Mouse (Mus musculus): ENCODE measurements around the gene Ergic1.

Ergic1 gene

DNA sequence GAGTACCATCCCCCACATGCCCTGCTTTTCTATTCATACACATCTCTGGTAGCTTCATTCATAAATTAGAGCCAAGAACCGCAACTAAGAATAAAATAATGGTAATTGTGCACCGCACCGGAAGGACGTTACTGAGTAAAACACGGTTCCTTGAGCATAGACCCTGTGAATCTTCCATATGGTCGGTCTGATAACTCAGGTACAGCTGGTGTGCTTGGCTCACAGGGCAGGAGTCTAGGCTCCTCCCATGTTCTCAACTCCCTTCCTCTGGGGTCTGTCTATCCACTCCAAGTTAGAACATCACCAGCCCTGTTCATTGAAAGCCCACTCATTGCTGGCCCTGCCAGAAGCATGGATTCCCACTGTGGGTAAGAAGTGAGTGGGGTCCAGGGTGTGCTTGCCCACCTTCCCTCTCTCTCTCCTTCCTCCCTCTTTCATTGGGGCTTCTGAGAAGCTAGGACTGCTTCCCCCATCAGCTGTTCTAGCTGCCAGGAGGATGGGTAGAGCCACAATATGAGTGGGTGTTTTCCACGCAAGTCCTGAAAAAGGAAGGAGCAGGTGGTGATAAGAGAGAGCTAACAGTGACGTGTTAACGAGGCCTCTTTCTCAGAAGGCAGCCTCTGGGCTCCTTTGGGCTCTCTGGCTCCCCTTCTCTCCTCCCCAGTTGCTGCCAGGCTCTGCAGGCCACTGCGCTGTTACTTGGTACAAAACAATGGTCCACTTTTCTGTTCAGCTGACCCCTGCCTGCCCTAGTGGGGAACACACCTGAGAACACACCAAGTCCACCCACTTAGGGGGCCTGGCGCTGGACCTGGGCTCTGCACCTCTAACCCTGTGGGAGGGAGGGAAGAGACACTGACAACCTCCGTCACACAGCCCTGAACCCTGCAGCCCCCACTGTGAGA lies 14.7 kb downstream of the Ergic1 start:
- no peak for DNase-seq (ENCODE audit: low spot score)

DNA sequence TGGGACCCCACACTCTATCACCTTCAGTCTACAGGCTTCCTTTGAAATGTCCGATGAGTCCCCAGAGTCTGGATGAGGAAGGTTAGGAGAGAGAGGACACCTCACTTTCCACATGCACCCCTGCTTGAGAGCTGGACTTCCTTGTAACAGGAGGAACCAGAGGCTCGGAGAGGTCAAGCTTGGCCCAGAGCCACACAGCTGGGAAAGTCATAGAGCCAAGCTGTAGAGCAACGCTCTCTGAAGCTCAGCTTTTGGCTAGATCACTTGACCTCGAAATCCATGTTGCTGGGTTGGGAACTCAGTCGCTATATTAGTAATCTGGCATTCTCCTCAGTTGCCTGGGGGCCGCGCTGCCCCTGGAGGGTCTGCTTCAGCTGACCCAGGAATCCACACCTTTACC lies 15.5 kb downstream of the Ergic1 start:
- DNase-seq (ENCODE audit: low spot score): peak; percentile 79

DNA sequence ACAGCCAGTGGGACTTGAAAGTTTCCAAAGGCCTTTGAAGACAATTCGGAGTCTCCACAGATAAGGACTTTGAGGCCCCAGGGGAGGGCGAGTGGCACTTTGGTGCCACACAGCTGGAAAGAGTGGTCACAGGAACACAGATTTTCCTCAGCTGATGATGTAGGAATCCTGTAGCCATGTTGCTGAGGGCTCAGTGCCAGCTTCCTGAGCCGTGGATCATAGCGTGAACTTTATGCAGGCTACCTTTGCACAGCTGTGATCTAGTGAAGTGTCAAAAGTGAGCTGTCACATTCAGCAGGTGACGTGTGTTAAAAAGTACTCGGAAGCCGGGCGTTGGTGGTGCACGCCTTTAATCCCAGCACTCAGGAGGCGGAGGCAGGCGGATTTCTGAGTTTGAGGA lies 16.0 kb downstream of the Ergic1 start:
- no peak for DNase-seq (ENCODE audit: low spot score)

DNA sequence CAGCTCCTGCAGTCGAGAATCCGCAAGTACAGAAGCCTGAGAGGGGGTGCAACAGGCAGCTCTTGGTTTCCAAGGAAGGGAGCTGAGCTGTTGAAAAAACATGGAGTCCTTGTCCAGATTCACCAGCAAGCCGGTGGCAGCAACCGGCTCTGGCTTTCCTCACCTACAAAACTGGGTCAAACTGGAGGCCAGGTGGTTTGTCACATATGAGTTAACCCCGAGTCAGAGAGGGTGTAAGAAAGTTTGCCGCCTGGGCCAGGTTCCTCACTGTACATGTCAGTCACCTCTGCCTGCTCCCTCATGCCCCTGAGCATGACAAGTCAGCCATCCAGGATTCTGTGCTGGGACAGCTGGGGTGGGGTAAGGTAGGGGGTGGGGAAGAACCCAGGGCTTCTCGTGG lies 16.9 kb downstream of the Ergic1 start:
- DNase-seq (ENCODE audit: low spot score): no peak

DNA sequence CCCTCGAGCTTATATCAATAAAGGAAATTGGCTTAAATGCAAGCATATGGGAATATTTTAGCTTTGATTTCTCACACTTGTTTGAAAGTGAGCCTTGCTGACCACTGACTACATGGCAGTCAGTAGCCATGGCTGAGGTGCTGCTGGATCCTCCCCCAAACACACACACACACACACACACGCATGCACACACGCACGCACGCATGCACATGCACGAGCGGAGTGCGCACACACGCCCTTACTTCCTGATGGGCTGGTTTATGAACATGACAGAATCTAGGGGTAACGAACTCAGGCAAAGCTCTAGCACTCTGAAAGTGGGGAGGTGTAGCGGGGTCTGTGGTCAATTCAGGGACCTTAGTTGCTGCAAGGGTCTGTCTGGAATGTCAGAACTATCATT lies 17.5 kb downstream of the Ergic1 start:
- no peak for DNase-seq (ENCODE audit: low spot score)

DNA sequence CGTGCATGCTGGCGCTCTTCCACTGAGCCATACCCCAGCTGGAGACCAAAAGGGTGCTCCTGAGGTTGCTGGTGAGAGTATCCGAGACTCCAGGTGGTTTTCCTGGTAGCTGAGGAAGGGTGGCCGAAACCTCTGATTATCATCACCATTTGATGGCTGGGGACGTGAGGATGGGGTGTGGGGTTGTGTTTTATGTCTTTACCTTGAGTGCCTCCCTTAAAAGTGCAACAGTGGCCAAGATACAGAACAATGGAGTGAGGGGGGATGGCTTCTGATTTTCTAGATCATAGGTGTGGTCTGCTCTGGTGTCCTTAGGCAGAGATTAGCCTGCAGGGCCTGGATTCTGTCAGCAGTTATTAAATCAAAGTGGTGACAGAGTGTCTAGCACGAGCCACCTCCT lies 18.1 kb downstream of the Ergic1 start:
- no peak for DNase-seq (ENCODE audit: low spot score)

DNA sequence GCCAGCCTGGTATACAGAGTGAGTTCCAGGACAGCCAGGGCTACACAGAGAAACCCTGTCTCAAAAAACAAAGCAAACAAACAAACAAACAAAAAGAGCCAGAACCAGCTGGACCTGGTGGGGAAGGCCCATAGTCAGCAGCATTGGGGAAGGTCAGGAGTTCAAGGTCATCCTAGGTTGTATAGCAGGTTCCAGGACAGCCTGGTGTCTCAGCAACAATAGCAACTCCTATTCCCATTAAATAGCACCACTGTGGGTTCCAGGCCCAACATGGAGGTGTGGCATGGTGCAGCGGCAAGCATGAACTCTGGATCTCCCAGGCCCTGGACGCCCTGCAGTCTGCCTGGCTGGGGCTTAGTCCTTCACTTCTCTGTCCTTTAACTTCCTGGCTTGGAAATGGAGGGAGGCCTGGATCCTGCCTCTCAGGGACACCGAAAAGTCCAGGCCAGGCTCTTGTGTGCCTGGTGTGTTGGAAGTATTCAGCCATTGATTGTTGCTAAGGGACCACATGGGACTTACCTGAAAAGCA lies 19.6 kb downstream of the Ergic1 start:
- DNase-seq (ENCODE audit: low spot score): no peak

DNA sequence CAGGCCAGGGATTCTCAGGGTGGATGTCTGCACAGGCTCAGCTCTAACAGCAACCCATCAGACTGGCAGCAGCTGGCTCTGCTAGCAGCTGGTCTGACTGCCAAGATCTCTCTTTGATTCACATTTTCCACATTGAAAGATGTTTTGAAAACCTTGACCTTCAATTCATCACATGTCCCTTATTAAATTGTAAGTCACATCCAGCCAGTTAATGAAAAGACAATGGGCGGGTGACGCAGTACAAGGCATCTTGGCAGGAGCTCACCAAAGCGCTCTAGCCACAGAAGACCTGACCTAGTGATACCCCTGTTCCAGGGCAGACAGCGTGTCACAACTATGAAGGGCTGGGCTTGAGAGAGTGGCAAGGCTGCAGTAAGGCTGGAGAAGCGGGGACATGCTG lies 21.0 kb downstream of the Ergic1 start:
- no peak for DNase-seq (ENCODE audit: low spot score)

DNA sequence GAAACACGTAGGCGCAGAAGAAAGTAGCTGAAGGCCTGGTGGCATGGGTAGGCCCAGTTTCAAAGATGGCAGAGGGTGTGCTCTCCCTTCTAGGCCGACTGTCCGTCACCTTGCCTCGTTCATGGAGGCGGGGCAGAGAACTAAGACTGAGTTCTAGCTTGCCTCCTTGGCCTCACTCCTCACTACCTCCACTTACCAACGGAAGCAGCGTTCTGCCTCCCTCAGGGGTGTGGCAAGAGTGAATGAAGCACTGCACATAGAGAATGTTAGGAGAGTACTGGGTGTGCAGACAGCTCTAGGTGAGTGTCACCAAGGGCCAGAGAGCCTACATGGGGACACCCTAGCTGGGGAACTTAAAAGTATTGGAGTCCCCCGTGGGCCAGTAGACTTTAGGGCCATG lies 21.8 kb downstream of the Ergic1 start:
- DNase-seq (ENCODE audit: low spot score): no peak

DNA sequence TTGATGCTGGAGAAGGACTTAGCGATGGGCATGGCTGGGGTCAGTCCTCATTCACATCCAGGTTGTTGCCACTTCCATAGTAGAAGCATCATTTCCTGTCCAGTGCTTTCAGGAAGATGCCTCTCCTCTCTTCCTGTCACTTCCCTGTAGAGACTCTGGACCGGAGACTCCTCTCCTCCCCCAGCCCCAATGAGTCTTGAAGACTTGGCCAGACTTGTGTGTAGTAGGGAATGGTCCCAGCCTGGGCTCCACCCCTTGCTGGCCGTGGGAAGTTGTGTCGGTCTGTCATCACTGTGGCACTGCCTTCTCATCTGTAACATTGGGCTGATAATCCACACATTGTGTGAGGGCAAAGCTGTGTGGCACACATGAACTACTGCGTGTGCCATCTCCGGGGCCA lies 22.3 kb downstream of the Ergic1 start:
- no peak for DNase-seq (ENCODE audit: low spot score)

DNA sequence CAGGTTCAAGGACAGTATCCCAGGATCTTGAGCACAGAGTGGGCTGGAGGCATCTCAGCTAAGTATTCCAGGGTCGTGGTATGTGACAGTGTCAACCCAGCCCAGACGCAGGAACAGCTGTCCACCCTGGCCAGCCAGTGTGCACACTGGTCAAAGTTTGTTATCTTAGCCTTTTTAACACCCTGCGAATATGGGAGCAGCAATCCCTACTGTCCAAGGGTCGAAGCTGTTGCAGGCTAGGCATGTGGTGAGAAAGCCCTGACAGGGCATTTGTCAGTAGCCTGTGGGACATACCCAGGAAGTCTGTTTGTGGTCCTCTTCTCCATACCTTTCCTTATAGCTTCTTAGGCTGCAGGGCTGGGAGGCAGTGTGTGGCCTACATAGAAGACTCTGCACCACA lies 22.8 kb downstream of the Ergic1 start:
- no peak for DNase-seq (ENCODE audit: low spot score)

DNA sequence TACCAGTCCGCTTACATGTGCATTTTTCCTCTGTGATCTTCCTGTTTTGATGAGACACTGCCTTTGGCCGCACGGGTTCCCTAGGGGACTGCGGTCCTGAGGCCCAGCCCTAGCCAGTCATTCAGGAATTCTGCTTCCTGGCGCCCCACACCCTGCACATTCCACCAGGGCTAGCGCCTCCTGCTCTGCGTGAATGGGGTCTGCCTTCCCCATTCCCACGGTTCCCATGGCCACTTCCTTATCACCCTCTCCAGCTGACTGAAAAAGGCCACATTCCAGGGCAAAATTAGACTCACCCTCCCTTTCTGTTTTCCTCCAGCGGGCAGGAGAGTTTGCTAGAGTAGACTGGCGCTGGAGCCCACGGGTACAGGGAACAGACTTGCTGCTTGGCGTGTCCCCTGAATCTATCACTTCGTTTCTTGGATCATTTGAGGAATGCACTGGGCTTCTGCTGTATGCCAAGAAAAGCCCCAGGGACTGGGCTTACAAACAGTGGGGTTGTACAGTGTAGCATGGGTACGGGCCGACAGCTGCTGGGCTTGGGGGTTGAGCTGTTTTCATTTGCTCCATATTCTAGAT lies 23.4 kb downstream of the Ergic1 start:
- peak; percentile 67 for DNase-seq (ENCODE audit: low spot score)

DNA sequence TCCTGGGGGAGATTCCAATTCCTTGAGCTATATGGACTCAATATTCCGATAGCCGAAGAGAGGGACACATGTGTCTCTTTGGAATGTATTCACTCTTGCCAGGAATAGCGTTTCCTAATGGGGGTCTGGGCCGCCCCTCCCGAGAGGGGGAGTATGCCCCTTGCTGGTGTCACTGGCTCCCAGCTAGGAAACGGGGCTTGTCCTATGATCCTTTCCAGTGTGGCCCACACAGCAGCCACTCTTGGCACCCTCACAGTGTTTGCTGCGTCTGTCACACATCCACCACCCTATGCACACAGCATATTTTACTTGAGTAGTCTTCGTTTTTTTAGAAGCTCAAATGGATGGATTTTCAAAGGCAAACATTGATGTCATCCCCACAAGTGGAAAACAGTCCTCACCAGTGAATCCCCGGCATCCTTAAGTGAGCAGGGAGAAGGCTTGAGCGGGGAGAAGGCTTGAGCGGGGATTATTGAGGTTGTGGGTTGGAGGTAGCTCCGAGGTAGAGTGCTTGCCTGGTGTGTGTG lies 26.7 kb downstream of the Ergic1 start:
- DNase-seq (ENCODE audit: low spot score): no peak

DNA sequence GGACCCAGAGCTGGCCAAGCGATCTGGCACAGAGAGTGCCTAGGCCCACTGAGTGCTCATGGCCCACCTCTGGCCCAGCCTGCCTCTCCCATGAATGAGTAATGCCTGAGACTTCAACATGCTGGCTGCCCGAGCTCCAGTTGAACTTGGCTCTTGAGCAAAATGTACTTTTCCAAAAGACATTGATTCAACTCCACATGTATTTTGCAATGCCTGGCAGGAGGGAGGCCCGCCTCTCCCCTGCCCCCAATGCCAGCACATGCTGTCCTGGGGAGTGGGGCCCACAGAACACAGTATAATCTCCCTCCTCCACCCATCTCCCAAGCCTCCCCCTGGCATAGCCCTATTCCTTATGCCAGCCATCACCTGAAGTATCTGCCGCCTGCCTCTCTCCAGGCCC lies 31.2 kb downstream of the Ergic1 start:
- no peak for DNase-seq (ENCODE audit: low spot score)

DNA sequence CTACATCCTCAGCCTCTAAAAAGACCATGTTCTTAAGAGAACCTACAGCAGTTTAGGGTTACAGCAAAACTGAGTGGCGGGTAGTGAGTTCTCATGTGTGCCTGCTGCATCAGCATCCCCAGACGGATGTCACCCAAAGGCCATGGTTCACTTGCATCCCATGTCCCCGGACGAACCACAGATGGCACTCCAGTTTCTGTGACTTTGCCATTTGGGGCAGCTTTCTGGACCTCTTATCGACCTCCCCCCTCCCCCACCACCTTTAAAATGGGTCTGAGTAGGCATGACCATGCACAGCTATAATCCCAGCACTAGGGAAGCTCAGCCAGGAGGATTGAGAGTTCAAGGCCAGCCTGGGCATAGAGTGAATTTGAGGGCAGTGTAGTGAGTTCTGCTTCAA lies 31.9 kb downstream of the Ergic1 start:
- no peak for DNase-seq (ENCODE audit: low spot score)

DNA sequence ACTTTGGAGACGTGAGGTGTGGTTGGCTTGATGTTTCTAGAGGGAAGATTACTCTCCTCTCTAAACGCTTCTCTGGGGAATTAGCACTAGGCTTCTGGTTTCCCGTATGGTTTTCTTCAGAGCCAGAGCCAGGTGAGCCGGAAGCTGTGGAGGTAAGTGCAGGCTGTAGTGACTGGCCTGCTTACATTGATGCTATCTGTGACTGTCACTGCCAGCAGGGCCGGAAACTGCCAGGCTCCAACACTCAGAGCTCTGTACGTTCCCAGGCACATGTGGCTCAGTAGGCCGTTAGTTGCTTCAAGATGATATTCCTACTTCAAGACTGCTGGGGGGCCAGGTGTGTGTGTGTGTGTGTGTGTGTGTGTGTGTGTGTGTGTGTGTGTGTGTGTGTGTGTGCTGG lies 32.9 kb downstream of the Ergic1 start:
- no peak for DNase-seq (ENCODE audit: low spot score)

DNA sequence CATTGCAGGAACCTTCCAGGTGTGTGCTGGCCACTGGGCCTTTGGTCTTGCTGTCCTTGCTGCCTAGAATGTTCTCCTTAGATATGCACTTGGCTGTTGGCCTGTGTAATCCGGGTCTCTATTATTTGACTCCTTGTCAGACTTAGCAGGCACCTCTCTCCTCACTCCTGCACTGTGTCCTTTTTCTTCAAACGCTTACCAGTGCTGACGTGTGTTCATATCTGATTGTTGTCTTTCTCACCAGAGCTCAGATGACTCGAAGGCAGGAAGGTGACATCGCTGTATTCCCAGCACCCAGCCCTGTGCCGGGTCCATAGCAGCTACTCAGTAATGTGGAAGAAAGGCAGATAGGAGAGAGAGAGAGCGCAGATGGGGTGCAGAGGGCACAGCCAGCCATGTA lies 33.7 kb downstream of the Ergic1 start:
- DNase-seq (ENCODE audit: low spot score): no peak

DNA sequence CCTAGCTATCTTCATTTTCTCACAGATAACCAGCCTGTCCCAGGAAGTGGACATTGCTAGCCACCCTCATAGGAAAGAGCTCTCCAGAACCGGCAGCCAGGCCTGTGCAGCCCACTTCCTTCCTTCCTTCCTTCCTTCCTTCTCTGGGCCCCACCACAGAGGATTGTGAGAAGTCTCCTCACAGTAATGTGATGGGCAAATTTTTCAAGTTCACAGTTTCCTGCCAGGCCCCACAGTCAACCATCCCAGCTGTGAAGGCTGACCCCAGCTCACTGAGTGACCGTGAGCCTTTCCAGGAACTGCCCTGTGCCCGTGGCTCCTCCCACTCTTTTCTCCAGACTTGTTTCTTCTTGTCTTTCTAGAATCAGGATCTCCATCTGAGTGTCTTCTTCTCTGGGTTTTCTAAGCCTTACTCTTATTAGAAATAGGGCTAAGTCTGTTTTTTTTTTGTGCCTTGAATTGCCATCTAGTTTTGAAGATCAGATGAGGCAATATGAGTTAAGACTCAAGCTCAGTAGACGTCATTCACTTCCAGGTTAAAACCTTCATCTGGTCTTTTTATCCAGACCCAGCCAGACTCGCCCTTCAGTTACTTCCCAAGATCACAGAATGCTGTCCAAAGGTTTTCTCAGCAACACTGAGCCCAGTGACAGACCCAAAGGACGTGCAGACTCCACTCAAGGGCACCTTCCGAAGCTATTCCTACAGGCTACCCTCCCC lies 34.3 kb downstream of the Ergic1 start:
- no peak for DNase-seq (ENCODE audit: low spot score)

DNA sequence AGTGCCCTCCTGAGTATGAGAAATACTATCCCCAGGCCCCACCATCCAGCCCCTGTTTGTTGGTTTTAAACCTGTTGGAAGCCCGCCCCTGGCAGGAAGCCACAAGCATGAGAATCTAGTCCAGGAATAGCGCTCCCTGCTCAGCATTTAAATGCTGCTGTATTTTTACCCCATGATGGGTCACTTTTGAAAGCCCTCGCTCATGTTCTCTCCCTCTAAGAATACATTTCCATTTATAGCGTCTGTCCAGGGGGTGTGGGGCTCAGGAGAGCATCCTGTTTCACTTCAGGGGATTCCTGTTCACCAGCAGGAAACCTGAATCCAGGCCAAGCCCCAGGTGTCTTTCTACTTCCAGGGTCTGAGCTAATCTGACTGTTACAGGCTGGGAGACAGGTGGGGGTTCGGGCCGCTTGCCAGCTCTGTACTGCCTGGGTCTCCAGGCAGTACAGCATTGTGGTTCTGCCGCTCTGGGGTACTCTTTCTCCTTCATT lies 34.9 kb downstream of the Ergic1 start:
- DNase-seq (ENCODE audit: low spot score): peak; percentile 73

DNA sequence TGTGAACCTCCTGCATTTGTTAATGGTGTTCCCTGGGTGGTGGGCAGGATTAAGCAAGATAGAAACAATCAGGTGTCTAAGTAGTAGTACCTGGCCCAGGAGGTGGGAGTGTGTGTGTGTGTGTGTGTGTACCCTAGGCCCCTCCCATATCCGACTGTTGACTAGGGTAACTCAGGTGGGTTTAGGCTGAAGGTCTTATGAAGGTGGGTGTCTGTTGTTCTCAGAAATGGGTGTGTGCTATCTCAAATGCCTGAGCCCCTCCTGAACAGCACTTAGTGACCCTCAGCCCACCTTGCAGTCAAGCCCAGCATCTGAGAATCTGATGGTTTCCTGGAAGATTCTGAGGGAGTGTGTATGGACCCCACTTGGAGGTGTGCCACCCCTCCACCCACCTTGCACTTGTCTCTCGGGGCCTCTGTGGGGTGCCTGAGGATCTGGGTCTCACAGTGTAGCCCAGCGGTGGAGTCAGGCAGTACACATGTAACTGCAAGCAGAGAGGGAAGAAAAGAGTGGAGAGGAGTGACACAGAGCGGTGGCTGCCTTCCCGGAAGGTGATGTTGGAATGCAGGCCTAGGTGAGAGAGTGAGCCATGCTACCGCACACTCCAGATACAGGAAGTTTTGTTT lies 35.7 kb downstream of the Ergic1 start:
- DNase-seq (ENCODE audit: low spot score): no peak

DNA sequence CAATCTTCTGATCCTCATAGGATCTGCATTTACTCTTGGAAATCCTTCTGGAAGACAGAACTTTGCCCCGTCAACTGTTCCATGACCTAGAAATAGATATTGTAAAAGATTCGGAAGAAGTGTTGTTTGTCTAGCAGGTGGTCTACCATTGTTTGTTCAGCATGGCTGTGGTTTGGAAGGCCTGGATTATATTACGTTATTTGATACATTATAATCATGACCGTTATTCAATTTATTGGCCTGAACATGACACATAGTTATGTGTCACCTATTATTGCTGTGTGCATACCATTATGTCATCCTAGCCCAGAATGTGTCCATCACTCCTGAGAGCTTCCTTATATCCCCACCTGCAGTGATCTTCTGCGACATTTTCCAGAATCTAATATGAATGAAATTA lies 37.6 kb downstream of the Ergic1 start:
- DNase-seq (ENCODE audit: low spot score): no peak

DNA sequence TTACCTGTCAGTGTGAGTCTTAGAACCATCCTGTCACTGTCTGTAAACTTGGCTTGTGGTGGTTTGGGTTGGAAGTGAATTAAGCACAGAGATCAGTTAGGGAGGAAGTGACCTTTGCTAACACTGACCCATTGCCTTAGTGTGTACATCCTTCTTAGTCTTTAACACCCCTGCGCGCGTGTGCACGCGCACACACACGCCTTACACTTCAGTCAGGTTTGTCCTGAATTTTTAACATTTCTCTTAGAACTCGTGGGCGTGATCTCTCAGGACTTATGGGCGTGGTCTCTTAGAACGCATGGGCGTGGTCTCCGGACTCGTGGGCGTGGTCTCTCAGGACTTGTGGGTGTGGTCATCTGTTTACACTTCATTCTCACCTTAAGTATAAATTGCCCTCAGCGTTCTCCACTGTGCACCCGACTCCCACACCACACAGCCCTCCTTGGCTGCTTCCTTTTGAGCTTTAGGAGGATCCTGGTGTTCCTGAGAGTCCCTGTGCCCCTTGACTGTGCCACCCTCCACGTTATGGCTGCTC lies 39.7 kb downstream of the Ergic1 start:
- no peak for DNase-seq (ENCODE audit: low spot score)

All from testis, postnatal 10 days (tissue).